Mouse (Mus musculus) limb, embryonic 11.5 days (tissue): ENCODE results near the gene Rps3. TPM values are rescaled to one million over a fixed set of nuclear protein-coding genes. Genes with fewer than 3 reads are reported as not detected.

Source experiments
- ATAC-seq: fragments of 200-750 bp; cut with Nextera tagmentation; 2 replicates; pipeline ENCODE4 v1.8.0; 2017; ENCODE audit warnings: low read depth; ENCODE audit not compliant: insufficient number of reproducible peaks, low FRiP score, low TSS enrichment
- DNase-seq: peaks from one replicate; pipeline ENCODE4 v3.0.0-alpha.2; 2015; ENCODE audit warnings: low spot score
- H3K27ac ChIP-seq: fragments of 300-500 bp; sonication (generic); replicated peaks from 2 replicates; pipeline ENCODE4 v1.5.1; 2014; ENCODE audit warnings: low read depth, mild to moderate bottlenecking, low read length
- H3K27me3 ChIP-seq: fragments of 300-500 bp; sonication (generic); 2 replicates; pipeline ENCODE4 v1.6.1; 2014; ENCODE audit warnings: mild to moderate bottlenecking, low read length, mixed read lengths; ENCODE audit not compliant: control insufficient read depth, insufficient read depth
- H3K36me3 ChIP-seq: fragments of 300-500 bp; sonication (generic); 2 replicates; pipeline ENCODE4 v1.6.1; 2014; ENCODE audit warnings: mild to moderate bottlenecking, low read length, moderate library complexity, mixed read lengths; ENCODE audit not compliant: control insufficient read depth, insufficient read depth
- H3K4me1 ChIP-seq: fragments of 300-500 bp; sonication (generic); 2 replicates; pipeline ENCODE4 v1.6.1; 2014; ENCODE audit warnings: low read length, mixed read lengths; ENCODE audit not compliant: control insufficient read depth, insufficient read depth
- H3K4me2 ChIP-seq: fragments of 300-500 bp; sonication (generic); 2 replicates; pipeline ENCODE4 v1.6.1; 2014; ENCODE audit warnings: low read depth, mild to moderate bottlenecking, moderate library complexity; ENCODE audit not compliant: severe bottlenecking
- H3K4me3 ChIP-seq: fragments of 300-500 bp; sonication (generic); 2 replicates; pipeline ENCODE4 v1.5.1; 2014; ENCODE audit warnings: low read depth, low read length
- H3K9ac ChIP-seq: fragments of 300-500 bp; sonication (generic); 2 replicates; pipeline ENCODE4 v1.6.1; 2014; ENCODE audit warnings: mild to moderate bottlenecking, low read length
- H3K9me3 ChIP-seq: fragments of 300-500 bp; sonication (generic); 2 replicates; pipeline ENCODE4 v1.6.1; 2016; ENCODE audit warnings: low read length; ENCODE audit not compliant: control insufficient read depth
- WGBS: fragments of 180-500 bp; shearing (Covaris S2); extraction: QIAGEN DNeasy Blood & Tissue Kit; methylation state at CpG from one replicate; pipeline ENCODE4 v1.1.7; 2014; 5-methylcytosine and 5-hydroxymethylcytosine counted together
- polyA plus RNA-seq: library from polyadenylated mRNA; unstranded; fragments of >200 nt; fragmentation: Nextera tagmentation; extraction: Ambion mirVana; gene quantifications from 2 replicates; pipeline ENCODE4 v1.2.1, GENCODE M21; 2014

Gene Rps3
- 880 and 888 TPM in 2 replicates for polyA plus RNA-seq

- peak within 1 kb of the TSS; percentile 89 for H3K4me2 ChIP-seq
- peak; percentile 95 for DNase-seq
- peak within 1 kb of the TSS; percentile 68 for H3K27ac ChIP-seq
- no peaks in the 10 kb centered on the region for H3K27me3 ChIP-seq
- H3K9me3 ChIP-seq, result no peaks in the 10 kb centered on the region
- peak within 1 kb of the TSS; percentile 86 for H3K4me3 ChIP-seq
- peak; percentile 88 for ATAC-seq
- H3K9ac ChIP-seq, result peak within 1 kb of the TSS; percentile 96
- H3K36me3 ChIP-seq, result peaks cover 27% of the 10 kb centered on the region
- H3K4me1 ChIP-seq, result peaks cover 13% of the 10 kb centered on the region
- WGBS, result under 1% methylated on average over 45 of the region's 45 CpGs
These were observed at the start of gene Rps3 for GRCm38 (mm10) chr7:99483271-99483923. Gene Rps3 (minus strand): TSS chr7:99483738.

GRCm38 (mm10) chr7:99532526-99532925, 49.0 kb upstream of the Rps3 start:
- WGBS, result 84% methylated on average over 4 of the region's 4 CpGs
- DNase-seq, result no peak

GRCm38 (mm10) chr7:99531408-99531970, 48.0 kb upstream of the Rps3 start:
- Histone ChIP-seq H3K4me3 (no peak overlapping the region), H3K4me1 (peaks cover 12% of the 10 kb centered on the region), H3K27me3 (no peaks in the 10 kb centered on the region), H3K9ac (no peak overlapping the region), H3K36me3 (no peaks in the 10 kb centered on the region), H3K4me2 (no peak overlapping the region), H3K27ac (no peak overlapping the region), H3K9me3 (no peaks in the 10 kb centered on the region)
- WGBS, result 84% methylated on average over 3 of the region's 3 CpGs
- ATAC-seq (no peak), DNase-seq (no peak)

More at GRCm38 (mm10) chr7:99532526-99532925, 49.0 kb upstream of the Rps3 start:
- Histone ChIP-seq H3K4me2 (no peak overlapping the region), H3K27ac (no peak overlapping the region), H3K9ac (no peak overlapping the region), H3K4me3 (no peak overlapping the region), H3K27me3 (no peaks in the 10 kb centered on the region), H3K4me1 (peaks cover 15% of the 10 kb centered on the region), H3K9me3 (no peaks in the 10 kb centered on the region), H3K36me3 (no peaks in the 10 kb centered on the region)
- ATAC-seq, result no peak

DNA sequence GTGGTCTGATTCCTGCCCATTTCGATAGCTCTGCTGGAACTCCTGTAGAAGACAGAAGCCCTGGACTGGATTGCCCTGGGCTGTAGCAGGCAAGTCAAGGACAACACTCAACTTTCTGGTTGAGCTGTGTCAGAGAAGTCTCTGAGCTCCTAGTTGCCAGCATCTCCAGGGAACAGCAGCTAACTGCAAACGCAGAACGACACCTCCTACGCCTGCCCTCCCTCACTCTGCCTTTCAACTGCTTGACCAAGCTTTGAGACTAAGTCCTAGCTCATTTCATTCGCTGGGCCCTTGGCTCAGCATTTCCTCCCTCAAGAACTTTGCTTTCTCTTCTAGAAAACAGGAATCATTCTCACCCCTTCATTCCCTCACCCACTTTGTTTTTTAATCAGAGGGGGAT, 45.9 kb upstream of the Rps3 start:
- H3K27me3 ChIP-seq, result no peaks in the 10 kb centered on the region
- no peaks in the 10 kb centered on the region for H3K36me3 ChIP-seq
- H3K4me1 ChIP-seq, result no peaks in the 10 kb centered on the region
- no peak for ATAC-seq
- DNase-seq, result no peak
- H3K9ac ChIP-seq, result no peak overlapping the region
- no peak overlapping the region for H3K4me2 ChIP-seq
- no peak overlapping the region for H3K27ac ChIP-seq
- 47% methylated on average over 5 of the region's 5 CpGs for WGBS
- no peaks in the 10 kb centered on the region for H3K9me3 ChIP-seq
- no peak overlapping the region for H3K4me3 ChIP-seq

DNA sequence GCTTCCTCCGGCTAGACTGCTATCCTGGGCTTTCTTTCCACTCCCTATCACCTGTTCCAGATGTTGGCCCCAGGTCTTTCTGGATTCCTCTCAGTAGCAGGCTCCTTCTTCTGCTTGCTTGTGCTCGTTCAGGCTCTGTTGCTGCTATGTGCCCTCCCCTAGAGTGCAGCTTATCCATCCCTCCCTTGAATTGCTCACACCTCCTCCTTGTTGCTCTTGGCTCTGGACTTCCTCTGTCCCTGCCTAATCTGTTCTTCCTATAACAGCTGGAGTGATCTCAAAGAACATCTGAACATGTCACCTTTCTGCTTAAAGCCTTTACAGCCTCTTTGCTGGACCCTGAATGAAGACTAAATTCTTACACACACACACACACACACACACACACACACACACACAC, 45.0 kb upstream of the Rps3 start:
- Histone ChIP-seq H3K9ac (no peak overlapping the region), H3K36me3 (no peaks in the 10 kb centered on the region), H3K9me3 (no peaks in the 10 kb centered on the region), H3K27me3 (no peaks in the 10 kb centered on the region), H3K4me3 (no peak overlapping the region), H3K4me1 (no peaks in the 10 kb centered on the region), H3K4me2 (no peak overlapping the region), H3K27ac (no peak overlapping the region)
- no peak for ATAC-seq
- 55% methylated on average over 2 of the region's 2 CpGs for WGBS
- DNase-seq, result no peak

GRCm38 (mm10) chr7:99523837-99524236, 40.3 kb upstream of the Rps3 start:
- DNase-seq, result no peak
- no peaks in the 10 kb centered on the region for H3K36me3 ChIP-seq
- H3K4me3 ChIP-seq, result no peak overlapping the region
- no peak overlapping the region for H3K27ac ChIP-seq
- no peak for ATAC-seq
- no peak overlapping the region for H3K4me2 ChIP-seq
- 95% methylated on average over 1 of the region's 1 CpGs for WGBS
- no peaks in the 10 kb centered on the region for H3K4me1 ChIP-seq
- H3K9me3 ChIP-seq, result no peaks in the 10 kb centered on the region
- H3K27me3 ChIP-seq, result no peaks in the 10 kb centered on the region
- no peak overlapping the region for H3K9ac ChIP-seq

- no peaks in the 10 kb centered on the region for H3K9me3 ChIP-seq
- H3K27me3 ChIP-seq, result no peaks in the 10 kb centered on the region
- ATAC-seq, result no peak
- H3K9ac ChIP-seq, result no peak overlapping the region
- no peak overlapping the region for H3K4me2 ChIP-seq
- no peak for DNase-seq
- no peak overlapping the region for H3K4me3 ChIP-seq
- no peaks in the 10 kb centered on the region for H3K4me1 ChIP-seq
- H3K36me3 ChIP-seq, result no peaks in the 10 kb centered on the region
- WGBS, result 81% methylated on average over 8 of the region's 8 CpGs
- no peak overlapping the region for H3K27ac ChIP-seq
These were observed 39.6 kb upstream of the Rps3 start for GRCm38 (mm10) chr7:99523121-99523520.

- Histone ChIP-seq H3K9ac (no peak overlapping the region), H3K36me3 (no peaks in the 10 kb centered on the region), H3K27me3 (no peaks in the 10 kb centered on the region), H3K4me1 (no peaks in the 10 kb centered on the region), H3K27ac (no peak overlapping the region), H3K9me3 (no peaks in the 10 kb centered on the region), H3K4me2 (no peak overlapping the region), H3K4me3 (no peak overlapping the region)
- DNase-seq, result no peak
- 65% methylated on average over 4 of the region's 4 CpGs for WGBS
- no peak for ATAC-seq
These were observed 35.6 kb upstream of the Rps3 start for GRCm38 (mm10) chr7:99518954-99519644.
